Mouse (Mus musculus) heart, embryonic 13.5 days (tissue): ENCODE results near the gene Speer4e. TPM values are rescaled to one million over a fixed set of nuclear protein-coding genes. Genes with fewer than 3 reads are reported as not detected.
"Not testable (repeated sequence)": the region's sequence is repeated elsewhere in the genome, so short reads cannot be mapped to it uniquely, and the experiment has no call there.

ENCODE experiments used
- ATAC-seq: fragments of 200-750 bp; cut with Nextera tagmentation; 2 replicates; pipeline ENCODE4 v1.8.0; 2017; ENCODE audit warnings: moderate TSS enrichment; ENCODE audit not compliant: insufficient number of reproducible peaks, low FRiP score, low TSS enrichment; ENCODE audit errors: extremely low read depth
- H3K27ac ChIP-seq: fragments of 300-500 bp; sonication (generic); replicated peaks from 2 replicates; pipeline ENCODE4 v1.5.1; 2015; ENCODE audit warnings: moderate library complexity, mild to moderate bottlenecking, inconsistent platforms
- H3K27me3 ChIP-seq: fragments of 300-500 bp; sonication (generic); replicated peaks from 2 replicates; pipeline ENCODE4 v1.6.1; 2015; ENCODE audit warnings: mild to moderate bottlenecking, inconsistent platforms
- H3K36me3 ChIP-seq: fragments of 300-500 bp; sonication (generic); 2 replicates; pipeline ENCODE4 v1.6.1; 2015; ENCODE audit warnings: mild to moderate bottlenecking, inconsistent platforms
- H3K4me1 ChIP-seq: fragments of 300-500 bp; sonication (generic); 2 replicates; pipeline ENCODE4 v1.6.1; 2015; ENCODE audit warnings: inconsistent platforms
- H3K4me2 ChIP-seq: fragments of 300-500 bp; sonication (generic); 2 replicates; pipeline ENCODE4 v1.6.1; 2015; ENCODE audit warnings: inconsistent platforms, mild to moderate bottlenecking, moderate library complexity
- H3K4me3 ChIP-seq: fragments of 300-500 bp; sonication (generic); 2 replicates; pipeline ENCODE4 v1.5.1; 2015; ENCODE audit warnings: moderate library complexity, mild to moderate bottlenecking, inconsistent platforms
- H3K9ac ChIP-seq: fragments of 300-500 bp; sonication (generic); 2 replicates; pipeline ENCODE4 v1.6.1; 2015; ENCODE audit warnings: inconsistent platforms, mild to moderate bottlenecking, moderate library complexity
- H3K9me3 ChIP-seq: fragments of 300-500 bp; sonication (generic); 2 replicates; pipeline ENCODE4 v1.6.1; 2016; ENCODE audit warnings: inconsistent platforms
- WGBS: fragments of 180-500 bp; shearing (Covaris S2); methylation state at CpG from one replicate; pipeline ENCODE4 v1.1.7; 2015; ENCODE audit warnings: mixed read lengths; 5-methylcytosine and 5-hydroxymethylcytosine counted together
- polyA plus RNA-seq: library from polyadenylated mRNA; unstranded; fragments of >200 nt; fragmentation: Nextera tagmentation; extraction: Ambion mirVana; gene quantifications from 2 replicates; pipeline ENCODE4 v1.2.1, GENCODE M21; 2015

The Speer4e gene
- not detected in 2 replicates for polyA plus RNA-seq

DNA sequence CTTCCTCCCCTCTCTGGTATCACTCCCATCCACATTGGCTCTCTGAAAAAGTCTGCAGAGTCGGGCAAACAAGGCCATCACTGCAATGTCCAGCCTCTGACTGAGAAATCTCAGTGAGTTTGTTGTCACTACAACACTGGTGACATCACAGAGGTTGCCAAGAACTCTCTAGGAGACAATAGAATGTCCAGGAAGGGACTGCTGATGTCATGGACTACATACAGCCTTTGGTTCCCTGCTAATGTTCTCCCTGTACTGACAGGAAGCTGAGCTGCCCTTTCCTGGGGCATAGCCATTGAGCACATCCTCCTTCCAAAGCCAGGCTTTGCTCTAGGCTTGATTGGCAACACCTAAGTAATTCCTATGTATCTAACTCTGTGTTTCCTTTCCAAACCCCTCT, at the start of gene Speer4e:
Speer4e (minus strand) TSS at position 101 of the 400 bp plus-strand sequence.
- H3K27ac ChIP-seq, H3K4me1 ChIP-seq, H3K4me2 ChIP-seq, H3K36me3 ChIP-seq, H3K9me3 ChIP-seq, ATAC-seq, H3K4me3 ChIP-seq, H3K27me3 ChIP-seq, H3K9ac ChIP-seq: not testable (repeated sequence)
- WGBS = 46% methylated on average over 1 of the region's 1 CpGs

DNA sequence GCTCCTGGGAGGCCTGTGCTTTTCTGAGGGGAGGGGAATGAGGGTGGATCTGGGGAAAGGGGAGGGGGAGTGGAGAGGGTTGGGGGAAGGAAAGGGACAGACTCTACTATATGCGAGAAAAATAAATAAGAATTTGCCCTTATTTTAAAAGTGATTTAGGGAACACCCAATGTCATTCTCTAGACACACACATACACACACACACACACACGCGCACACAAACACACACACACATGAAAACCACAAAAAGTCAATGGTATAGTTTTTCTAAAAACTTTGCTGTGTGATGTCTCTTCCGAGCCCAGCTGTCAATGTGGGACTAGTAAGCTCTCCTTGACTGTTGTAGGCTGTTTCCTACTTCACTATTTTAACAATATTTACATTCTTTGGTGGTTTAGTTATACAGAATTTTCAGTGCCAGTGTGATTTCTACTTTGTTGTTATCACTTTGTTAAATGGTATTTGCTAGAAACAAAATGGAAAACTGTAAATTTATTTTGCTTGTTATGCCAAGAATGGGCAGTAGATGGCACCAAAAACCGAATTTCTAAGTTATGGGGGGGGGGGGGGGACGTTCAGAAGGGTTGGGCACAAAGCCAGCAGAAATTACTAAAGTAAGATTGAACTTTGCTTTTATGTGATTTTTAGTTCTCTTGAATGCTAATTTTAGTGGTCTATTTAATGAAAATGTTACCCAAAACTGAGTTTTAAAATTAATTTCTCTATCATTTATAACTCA, 48.6 kb upstream of the Speer4e start:
- not testable (repeated sequence) for H3K36me3 ChIP-seq, H3K4me1 ChIP-seq, H3K27me3 ChIP-seq, H3K4me3 ChIP-seq, H3K27ac ChIP-seq, H3K9ac ChIP-seq, H3K4me2 ChIP-seq
- ATAC-seq = peak; percentile 76
- 30% methylated on average over 6 of the region's 6 CpGs for WGBS
- H3K9me3 ChIP-seq = peaks cover 23% of the 10 kb centered on the region

DNA sequence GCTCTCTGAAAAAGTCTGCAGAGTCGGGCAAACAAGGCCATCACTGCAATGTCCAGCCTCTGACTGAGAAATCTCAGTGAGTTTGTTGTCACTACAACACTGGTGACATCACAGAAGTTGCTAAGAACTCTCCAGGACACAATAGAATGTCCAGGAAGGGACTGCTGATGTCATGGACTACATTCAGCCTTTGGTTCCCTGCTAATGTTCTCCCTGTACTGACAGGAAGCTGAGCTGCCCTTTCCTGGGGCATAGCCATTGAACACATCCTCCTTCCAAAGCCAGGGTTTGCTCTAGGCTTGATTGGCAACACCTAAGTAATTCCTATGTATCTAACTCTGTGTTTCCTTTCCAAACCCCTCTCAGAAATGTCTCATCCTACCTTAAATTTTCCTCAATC, 40.6 kb upstream of the Speer4e start, which contains the start of gene Gm10354:
Gm10354 (minus strand) TSS at position 101 of the 400 bp plus-strand sequence.
- peaks cover 15% of the 10 kb centered on the region for H3K9me3 ChIP-seq
- not testable (repeated sequence) for H3K4me3 ChIP-seq, H3K36me3 ChIP-seq, H3K27ac ChIP-seq, H3K4me2 ChIP-seq, ATAC-seq, H3K4me1 ChIP-seq, H3K27me3 ChIP-seq, H3K9ac ChIP-seq
- 39% methylated on average over 1 of the region's 1 CpGs for WGBS

DNA sequence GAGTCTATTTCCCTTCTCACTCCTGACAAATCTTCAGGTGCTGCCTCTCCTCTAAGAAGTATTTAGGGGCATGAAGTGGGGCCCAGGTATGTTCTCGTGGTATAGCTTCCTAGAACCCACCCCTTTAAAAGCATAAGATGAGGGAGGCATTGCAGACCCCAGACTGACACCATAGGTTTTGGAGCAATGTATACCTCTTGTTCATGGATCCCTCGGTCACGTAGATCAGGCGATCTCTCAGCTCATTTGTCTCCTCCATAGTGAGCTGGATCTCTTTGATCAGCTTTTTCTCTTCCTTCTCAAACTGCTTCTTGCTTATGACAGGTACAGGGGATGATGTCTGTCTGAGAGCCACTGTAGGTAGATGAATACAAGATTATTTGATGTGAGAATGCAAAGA, 39.1 kb upstream of the Speer4e start:
- not testable (repeated sequence) for ATAC-seq, H3K9ac ChIP-seq, H3K4me1 ChIP-seq, H3K27me3 ChIP-seq, H3K4me2 ChIP-seq, H3K4me3 ChIP-seq, H3K27ac ChIP-seq, H3K36me3 ChIP-seq
- peaks cover 17% of the 10 kb centered on the region for H3K9me3 ChIP-seq
- 68% methylated on average over 4 of the region's 4 CpGs for WGBS

DNA sequence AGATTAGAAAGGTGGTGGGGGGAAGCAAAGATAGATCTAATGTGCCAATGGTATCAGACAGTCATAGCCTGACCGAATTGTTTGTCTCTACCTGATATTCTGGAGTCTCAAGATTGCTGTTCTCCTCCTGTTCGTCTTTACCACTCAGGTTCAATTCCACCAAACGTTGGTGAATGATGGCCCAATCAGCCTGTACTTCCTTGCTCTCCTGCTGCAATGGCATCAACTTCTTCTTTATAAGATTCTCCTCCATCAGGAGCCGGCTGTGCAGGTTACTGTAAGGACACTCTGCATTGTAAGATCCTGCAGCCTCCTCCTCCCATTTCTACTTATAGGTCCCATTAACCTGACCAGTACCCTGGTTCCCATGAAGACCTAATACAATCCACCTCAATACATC, 37.1 kb upstream of the Speer4e start:
- peaks cover 14% of the 10 kb centered on the region for H3K9me3 ChIP-seq
- not testable (repeated sequence) for H3K36me3 ChIP-seq, H3K27me3 ChIP-seq, H3K4me3 ChIP-seq, H3K4me1 ChIP-seq, H3K27ac ChIP-seq, H3K4me2 ChIP-seq, ATAC-seq, H3K9ac ChIP-seq
- WGBS = 53% methylated on average over 4 of the region's 4 CpGs

DNA sequence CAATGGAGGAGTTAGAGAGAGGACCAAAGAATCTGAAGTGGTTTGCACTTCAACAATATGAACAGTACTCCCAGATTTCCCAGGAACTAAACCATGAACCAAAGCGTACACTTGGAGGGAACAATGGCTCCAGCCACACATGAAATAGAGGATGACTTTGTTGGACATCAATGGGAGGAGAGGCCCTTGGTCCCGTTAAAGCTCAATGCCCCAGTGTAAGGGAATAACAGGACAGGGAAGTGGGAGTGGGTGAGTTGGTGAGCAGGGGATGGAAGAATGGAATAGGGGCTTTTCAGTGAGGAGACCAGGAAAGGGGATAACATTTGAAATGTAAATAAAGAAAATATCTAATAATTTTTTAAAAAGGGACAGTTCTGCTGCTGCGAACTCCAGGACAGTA, 34.6 kb upstream of the Speer4e start:
- not testable (repeated sequence) for H3K4me1 ChIP-seq, H3K9ac ChIP-seq, H3K4me2 ChIP-seq, H3K36me3 ChIP-seq, H3K9me3 ChIP-seq, ATAC-seq, H3K4me3 ChIP-seq, H3K27me3 ChIP-seq, H3K27ac ChIP-seq
- 74% methylated on average over 3 of the region's 3 CpGs for WGBS

DNA sequence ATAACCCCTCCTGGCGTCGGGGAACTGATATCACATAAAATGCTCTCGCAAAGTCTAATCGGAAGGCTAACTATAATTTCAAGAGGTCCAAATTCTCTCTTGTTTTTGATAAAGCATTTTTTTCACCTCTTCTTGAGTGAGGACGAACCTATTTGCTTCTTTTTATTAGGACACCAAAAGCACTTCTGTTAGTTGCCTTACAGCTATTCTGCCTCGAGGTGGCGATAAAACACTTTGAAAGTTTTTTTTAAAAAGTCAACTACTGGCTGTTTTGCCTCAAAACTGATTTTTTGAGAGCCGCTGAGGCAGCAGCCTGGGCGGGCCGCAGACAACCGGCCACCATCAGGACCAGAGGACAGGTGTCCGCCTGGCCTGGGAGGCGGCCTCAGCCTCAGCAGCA, 25.6 kb upstream of the Speer4e start:
- not testable (repeated sequence) for H3K36me3 ChIP-seq, H3K4me1 ChIP-seq, H3K4me2 ChIP-seq, ATAC-seq, H3K9ac ChIP-seq, H3K27ac ChIP-seq, H3K4me3 ChIP-seq, H3K27me3 ChIP-seq
- peaks cover 25% of the 10 kb centered on the region for H3K9me3 ChIP-seq
- WGBS = 70% methylated on average over 13 of the region's 13 CpGs

DNA sequence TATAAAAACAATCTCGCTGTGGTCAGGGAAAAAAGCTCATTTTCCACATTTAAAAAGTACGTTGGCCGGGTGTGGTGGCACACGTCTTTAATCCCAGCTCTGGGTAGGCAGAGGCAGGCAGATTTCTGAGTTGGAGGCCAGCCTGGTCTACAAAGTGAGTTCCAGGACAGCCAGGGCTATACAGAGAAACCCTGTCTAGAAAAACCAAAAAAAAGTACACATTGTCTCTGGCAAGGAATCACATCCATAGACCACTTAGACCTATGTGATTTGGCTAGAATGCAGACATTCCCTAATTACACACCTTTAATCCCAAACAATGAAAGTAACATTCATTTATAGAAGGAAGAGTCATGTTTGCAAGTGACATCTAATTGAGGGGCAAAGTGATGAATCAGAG, 23.3 kb upstream of the Speer4e start:
- WGBS = 68% methylated on average over 4 of the region's 4 CpGs
- peak; percentile 80; the same call in 1 of the 2 replicates for ATAC-seq
- not testable (repeated sequence) for H3K4me2 ChIP-seq, H3K9ac ChIP-seq, H3K27me3 ChIP-seq, H3K27ac ChIP-seq, H3K4me3 ChIP-seq, H3K36me3 ChIP-seq, H3K4me1 ChIP-seq
- H3K9me3 ChIP-seq = peaks cover 30% of the 10 kb centered on the region

DNA sequence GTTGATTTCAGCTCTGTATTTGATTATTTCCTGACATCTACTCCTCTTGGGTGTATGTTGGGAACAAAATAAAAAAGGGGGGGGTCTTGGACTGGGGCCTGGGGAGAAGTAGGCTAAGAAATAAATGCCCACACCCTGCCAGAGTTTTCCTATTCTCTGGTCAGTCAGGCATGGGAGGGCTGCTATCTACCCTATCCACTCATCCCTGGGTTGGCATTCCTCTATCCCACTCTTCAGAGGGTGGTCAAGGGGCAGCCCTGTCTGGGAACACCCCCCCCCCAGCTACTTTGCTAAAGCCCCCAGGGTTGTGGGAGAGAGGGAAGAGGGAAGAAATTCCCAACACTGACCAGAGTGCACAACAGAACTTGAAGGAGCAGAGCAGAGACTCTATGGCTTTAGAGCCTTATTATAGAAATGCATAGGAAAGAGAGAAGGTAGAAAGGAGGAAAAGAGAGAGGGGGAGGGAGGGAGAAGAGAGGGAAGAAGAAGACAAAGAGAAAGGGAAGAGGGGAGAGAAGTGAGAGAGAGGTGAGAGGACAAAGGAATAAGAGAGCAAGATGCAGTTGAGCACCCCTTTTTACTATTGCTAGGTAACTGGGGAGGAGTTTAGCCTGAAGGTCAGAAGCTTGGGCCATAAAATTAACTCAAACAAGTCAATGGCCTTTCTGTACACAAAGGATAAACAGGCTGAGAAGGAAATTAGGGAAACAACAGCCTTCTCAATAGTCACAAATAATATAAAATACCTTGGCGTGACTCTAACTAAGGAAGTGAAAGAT, 17.9 kb upstream of the Speer4e start:
- H3K36me3 ChIP-seq, H3K4me2 ChIP-seq, H3K27ac ChIP-seq, H3K9ac ChIP-seq, H3K4me1 ChIP-seq, H3K27me3 ChIP-seq, H3K4me3 ChIP-seq: not testable (repeated sequence)
- WGBS = 79% methylated on average over 1 of the region's 1 CpGs
- H3K9me3 ChIP-seq = peaks cover 26% of the 10 kb centered on the region
- ATAC-seq = peak; percentile 31; the same call in 1 of the 2 replicates

DNA sequence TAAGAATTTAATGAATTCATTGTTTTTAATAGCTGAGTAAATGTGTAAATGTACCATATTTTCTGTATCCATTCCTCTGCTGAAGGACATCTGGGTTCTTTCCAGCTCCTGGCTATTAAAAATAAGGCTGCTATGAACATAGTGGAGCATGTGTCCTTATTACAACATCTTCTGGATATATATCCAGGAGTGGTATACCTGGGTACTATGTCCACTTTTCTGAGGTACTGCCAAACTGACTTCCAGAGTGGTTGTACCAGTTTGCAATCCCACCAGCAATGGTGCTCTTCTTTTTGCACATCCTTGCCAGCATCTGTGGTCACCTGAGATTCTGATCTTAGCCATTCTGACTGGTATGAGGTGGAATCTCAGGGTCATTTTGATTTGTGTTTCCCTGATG, 15.4 kb upstream of the Speer4e start:
- not testable (repeated sequence) for H3K27me3 ChIP-seq, H3K4me3 ChIP-seq, H3K4me1 ChIP-seq, H3K27ac ChIP-seq, H3K36me3 ChIP-seq, H3K4me2 ChIP-seq, H3K9ac ChIP-seq, ATAC-seq
- H3K9me3 ChIP-seq = peaks cover 23% of the 10 kb centered on the region

DNA sequence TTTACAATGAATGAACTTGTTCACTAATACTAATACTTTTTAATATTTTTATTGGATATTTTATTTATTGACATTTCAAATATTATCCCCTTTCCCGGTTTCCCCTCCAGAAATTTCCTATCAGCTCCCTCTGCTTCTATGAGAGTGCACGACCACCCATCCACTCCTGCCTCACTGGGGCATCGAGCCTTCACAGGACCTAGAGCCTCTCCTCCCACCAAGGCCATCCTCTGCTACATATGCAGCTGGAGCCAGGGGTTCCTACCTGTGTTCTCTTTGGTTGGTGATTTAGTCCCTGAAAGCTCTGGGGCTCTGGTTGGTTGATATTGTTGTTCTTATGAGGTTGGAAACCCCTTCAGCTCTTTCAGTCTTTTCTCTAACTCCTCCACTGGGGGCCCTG, 14.5 kb upstream of the Speer4e start:
- H3K9ac ChIP-seq, H3K27ac ChIP-seq, H3K4me1 ChIP-seq, ATAC-seq, H3K27me3 ChIP-seq, H3K36me3 ChIP-seq, H3K4me3 ChIP-seq, H3K4me2 ChIP-seq: not testable (repeated sequence)
- 66% methylated on average over 3 of the region's 3 CpGs for WGBS
- peaks cover 22% of the 10 kb centered on the region for H3K9me3 ChIP-seq

DNA sequence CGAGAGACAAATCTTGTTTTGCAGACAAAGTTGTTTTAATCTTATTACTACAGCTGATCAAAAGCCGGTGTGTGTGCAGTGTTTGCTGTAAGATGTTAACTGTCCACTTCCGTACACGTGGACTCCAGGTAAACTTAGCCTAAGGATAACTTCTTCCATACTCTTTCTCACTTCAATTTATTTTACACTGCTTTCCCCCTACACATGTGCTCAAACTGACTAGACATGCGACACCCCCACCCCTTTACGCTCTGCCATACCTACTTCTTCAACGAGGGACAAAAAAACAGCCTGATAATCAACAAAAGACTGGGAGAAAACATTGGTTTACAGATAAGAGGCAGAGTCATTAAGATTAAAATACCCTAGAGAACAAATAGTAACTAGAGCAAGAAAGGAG, 13.6 kb upstream of the Speer4e start:
- not testable (repeated sequence) for H3K27me3 ChIP-seq, H3K9ac ChIP-seq, H3K27ac ChIP-seq, H3K4me2 ChIP-seq, H3K4me1 ChIP-seq, H3K36me3 ChIP-seq, ATAC-seq, H3K4me3 ChIP-seq
- H3K9me3 ChIP-seq = peaks cover 22% of the 10 kb centered on the region
- 61% methylated on average over 7 of the region's 7 CpGs for WGBS
